Mouse (Mus musculus) adrenal gland, adult 2 months (tissue): ENCODE results near the gene Rnf44. TPM values are rescaled to one million over a fixed set of nuclear protein-coding genes. Genes with fewer than 3 reads are reported as not detected.

Experiments
- DNase-seq: peaks from one replicate; pipeline ENCODE4 v3.0.0; 2021
- polyA plus RNA-seq: library from polyadenylated mRNA; depleted of rRNA; stranded (reverse); fragments of >200 nt; gene quantifications from 2 replicates; pipeline ENCODE4 v1.2.3, GENCODE M21; 2012
- total RNA-seq, 2 experiments: library from RNA; stranded (reverse); gene quantifications; 2 replicates each; pipeline ENCODE4 v1.2.3; 2021

Gene Rnf44
- total and polyA plus RNA-seq, 3 experiments, result 114 to 555 (median 119) TPM

- peak; percentile 34 for DNase-seq
These were observed 7.3 kb downstream of the Rnf44 start for GRCm38 (mm10) chr13:54686139-54687053.

GRCm38 (mm10) chr13:54685174-54685573 lies 8.5 kb downstream of the Rnf44 start:
- DNase-seq, result peak; percentile 77

DNA sequence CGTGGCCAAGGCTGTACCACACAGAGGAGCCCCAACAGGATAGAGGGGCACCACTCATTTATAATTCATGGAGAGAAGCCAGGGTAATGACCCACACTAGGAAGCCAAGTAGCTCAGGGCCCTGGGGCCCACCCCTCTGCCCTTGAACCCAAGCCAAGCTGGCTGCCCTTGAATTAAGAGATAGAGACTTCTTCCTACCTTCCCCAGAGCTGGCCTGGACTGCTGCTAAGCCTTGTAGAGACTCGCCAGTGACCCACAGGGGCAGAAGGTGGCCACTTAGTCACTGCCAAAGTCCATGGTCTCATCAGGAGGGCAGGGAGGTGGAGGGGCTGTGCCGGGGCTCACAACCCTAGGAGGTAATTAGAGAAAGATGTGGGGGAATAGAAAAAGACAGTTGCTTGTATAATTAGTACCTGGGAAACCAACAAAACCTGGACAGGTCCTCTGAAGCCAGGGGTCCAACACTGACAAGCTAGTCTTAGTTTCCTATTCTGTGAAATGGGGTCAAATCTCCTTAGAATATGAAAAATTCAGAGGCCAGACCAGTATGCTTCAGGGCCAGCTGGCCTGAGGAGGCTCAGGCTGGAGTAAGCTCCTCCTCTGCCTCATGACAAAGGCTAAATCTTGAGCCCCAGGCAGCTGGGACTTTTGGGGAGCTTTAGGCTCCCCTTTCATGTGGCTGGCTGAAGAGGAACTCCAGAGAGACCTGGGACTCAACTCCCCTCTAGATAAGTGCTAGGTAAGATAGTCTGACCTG lies 9.4 kb downstream of the Rnf44 start:
- DNase-seq, result peak; percentile 94

DNA sequence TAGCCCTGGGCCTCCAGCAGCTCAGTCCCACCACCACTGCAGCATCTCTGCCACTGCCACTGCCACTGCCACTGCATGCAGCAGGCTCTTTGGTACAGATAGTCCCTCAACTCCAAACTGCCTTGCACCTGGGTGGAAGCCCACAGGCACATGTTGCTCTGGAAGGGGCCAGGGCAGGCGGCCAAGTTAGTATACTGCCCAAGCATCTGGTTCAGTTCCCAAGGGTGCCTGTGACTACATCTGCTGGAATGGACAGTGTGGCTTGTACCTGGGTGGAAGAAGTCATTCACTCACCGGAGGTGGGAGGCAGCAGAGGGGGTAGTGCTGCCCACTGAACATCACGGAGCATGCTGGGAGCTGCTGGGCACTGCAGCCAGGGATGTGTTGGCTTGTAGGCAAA lies 10.4 kb downstream of the Rnf44 start:
- peak; percentile 38 for DNase-seq

DNA sequence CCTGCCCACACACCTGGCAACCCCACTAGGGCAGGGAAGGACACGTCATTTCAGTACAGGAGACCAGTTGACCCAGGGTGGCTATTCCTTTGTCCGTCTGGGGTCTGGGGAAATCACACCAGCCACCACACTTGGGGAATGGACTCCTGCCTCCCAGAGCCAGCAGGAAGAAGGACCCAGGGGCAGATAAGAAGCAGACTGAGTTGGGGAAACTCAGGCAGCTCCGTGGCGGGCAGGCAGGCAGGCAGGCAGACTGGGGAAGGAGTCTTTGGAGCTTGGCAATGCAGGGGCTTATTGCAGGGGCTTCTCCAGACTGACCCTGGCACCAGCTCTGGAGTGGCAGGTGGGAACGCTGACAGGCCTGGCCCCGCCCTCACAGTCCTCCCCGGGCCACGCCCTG lies 12.4 kb downstream of the Rnf44 start:
- no peak for DNase-seq

- no peak for DNase-seq
These were observed 13.4 kb downstream of the Rnf44 start for GRCm38 (mm10) chr13:54680184-54680853.

- DNase-seq, result no peak
These were observed 15.4 kb downstream of the Rnf44 start for GRCm38 (mm10) chr13:54678263-54678662.

- DNase-seq, result no peak
These were observed 17.7 kb downstream of the Rnf44 start for GRCm38 (mm10) chr13:54675895-54676590.

DNA sequence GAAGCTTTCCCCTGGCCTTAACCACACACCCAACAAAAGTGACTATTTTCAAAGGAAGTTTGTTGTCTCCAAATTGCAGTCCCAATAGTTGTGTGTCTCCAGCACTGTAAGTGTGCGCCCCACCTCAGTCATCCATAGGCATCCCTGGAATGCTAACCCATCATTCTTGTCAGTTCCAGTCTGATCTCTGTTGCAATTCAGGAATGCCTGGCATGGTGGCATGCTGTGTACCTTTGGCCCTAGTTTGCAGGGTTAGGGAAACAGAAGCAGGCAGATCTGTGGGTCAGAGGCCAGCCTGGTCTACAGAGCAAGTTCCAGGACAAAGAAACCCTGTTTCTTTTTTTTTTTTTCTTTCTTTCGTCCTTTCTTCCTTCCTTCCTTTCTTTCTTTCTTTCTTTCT lies 23.2 kb downstream of the Rnf44 start:
- no peak for DNase-seq

DNA sequence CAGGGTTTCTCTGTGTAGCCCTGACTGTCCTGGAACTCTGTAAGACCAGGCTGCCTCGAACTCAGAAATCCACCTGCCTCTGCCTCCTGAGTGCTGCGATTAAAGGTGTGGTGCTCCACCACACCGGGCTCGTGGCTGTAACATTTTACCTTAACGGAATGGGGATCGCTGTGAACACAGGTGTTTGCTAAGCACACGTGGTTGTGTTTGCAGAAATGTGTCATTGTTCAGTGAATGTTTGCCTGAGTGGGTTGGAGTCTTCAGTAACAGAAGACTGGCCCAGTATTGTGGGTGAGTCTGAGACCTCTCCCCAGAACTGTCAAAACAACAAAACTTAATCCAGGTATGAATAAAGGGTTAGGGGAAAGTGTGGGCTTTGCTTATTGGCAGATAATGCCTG lies 28.6 kb downstream of the Rnf44 start:
- no peak for DNase-seq

DNA sequence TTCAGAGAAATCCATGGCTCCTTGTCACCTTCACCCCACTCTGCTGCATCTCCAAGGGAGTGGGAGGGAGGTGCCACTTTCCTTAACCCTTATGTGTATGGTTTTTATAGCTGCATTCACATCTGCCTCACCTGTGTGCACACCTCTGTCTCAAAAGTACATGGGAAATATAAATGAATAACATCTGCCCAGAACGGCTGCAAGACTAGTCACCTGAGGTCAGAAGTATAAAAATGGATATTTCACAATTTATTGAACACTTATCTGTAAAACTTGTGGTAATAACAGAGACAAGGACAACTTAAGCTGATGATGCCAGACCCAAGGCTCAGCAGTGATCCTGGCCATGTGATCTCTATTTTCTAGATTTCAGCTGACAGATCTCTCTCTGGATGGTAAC lies 29.2 kb downstream of the Rnf44 start:
- DNase-seq, result peak; percentile 32

DNA sequence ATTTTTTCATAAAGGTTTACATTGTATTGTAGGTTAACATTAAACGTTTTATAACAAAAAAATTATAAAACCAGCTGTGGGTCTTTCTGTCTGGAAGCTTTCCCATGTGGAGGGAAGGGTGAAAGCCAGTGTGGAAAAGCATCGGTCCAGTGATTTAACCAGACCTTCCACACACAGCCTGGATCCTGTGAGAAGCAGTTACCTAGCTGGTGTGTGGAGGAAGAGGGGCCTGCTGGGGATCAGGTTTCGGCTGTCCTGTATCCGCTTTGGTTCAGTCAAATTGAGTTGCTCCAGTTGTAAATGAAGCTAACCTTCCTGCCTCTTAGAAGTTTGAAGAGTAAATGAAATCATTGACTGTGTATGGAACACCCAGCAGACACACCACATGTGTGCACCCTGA lies 29.7 kb downstream of the Rnf44 start:
- DNase-seq, result no peak

DNA sequence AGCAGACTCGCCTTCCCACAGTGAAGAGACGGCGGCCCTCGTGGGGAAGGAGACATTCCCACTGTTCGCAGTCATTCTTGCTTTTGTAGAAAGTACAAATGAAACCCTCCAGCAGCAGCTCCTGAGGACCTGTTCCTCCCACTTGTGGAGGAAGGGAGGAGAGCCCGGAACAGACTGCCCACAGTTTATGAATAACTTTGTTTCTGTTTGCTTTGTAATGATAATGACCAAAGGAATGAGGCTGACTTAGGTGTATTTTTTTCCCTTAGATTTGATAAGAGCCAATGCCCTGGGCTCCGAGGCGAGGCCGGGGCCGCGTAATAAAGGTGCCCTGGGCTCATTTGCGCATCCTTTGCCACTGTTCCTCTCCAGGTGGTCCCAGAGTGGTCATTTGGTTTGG lies 32.3 kb downstream of the Rnf44 start:
- DNase-seq, result no peak

- DNase-seq, result no peak
These were observed 32.8 kb downstream of the Rnf44 start for GRCm38 (mm10) chr13:54660877-54661276.

DNA sequence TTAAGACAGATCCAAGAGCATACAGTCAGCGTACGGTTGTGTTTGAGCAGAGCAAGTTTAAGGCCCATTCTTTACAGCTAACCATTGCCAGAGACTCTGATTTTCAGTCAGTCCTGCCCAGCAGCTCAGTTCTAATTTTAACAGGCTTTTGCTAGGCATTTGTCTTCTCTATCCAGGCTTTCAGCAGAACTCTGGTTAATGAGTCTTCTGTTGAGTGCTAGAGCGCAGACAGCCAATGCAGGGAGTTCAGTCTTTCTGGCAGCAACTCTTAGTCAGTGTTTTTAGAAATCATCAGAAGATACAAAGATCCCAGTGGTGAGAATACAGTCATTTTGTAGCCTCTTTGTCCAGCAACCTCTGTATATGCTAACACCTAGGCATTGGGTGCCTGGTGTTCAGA lies 43.2 kb downstream of the Rnf44 start:
- no peak for DNase-seq

GRCm38 (mm10) chr13:54635011-54635410 lies 58.7 kb downstream of the Rnf44 start:
- no peak for DNase-seq

DNA sequence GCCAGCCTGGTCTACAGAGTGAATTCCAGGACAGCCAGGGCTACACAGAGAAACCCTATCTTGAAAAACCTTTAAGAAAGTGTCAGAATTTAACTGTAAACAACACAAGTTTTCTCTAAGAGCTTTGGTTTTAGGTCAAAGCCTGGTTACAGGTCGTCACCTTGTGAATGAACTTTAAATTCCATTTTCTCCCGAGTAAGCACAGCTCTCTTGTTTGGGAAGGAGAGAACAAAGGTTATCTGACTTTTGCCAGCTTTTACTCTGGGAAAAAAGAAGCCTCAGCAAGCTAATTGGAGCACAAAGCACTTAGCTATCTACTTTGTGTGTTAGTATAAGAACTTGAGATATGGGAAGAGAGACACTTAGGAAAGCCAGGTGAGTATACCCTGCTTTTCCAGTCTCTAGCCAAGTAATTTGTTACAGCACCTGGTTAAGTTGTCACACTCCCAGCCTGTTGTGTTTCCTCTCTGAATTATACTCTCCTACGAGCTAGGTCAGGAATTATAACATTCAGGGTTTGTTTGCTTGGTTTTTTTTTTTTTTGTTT lies 60.9 kb downstream of the Rnf44 start:
- DNase-seq, result no peak
